Mouse (Mus musculus) testis, adult 2 months (tissue): ENCODE results near the gene Slc13a3.

Experiments used
- CTCF ChIP-seq: fragments of 200-500 bp; IDR thresholded peaks from 2 replicates; pipeline ENCODE4 v1.5.1; 2012; ENCODE audit warnings: low read depth, mild to moderate bottlenecking, inconsistent platforms, low read length, moderate library complexity; ENCODE audit not compliant: control insufficient read depth, insufficient read depth, insufficient replicate concordance
- POLR2A ChIP-seq: fragments of 200-500 bp; IDR thresholded peaks from 2 replicates; pipeline ENCODE4 v1.6.1; 2012; ENCODE audit warnings: low read depth, mild to moderate bottlenecking, inconsistent platforms, low read length, moderate library complexity; ENCODE audit not compliant: control insufficient read depth

DNA sequence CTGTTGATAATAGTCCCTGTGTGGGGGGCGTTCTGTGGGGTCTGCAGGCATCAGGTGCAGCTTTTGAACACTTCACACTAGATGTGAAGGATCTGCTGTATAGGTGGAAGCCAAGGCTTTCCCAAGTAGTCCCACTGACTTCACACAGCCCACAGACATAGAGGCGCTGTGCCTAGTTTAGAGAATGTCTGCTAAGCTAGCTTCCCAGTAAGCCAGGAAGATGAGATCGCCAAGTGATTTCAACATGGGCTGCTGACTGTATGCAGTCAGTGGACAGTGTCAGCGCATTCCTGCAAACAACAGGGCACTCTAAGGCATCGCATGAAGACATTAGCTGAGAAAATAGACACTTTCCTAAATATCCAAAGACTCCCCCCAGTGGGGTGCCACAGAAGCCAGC is 97.6 kb downstream of the Slc13a3 start:
- TF ChIP-seq CTCF (no peak), POLR2A (no peak)
